Mouse (Mus musculus) cerebellum, adult 11-12 months (tissue): Measurements from ENCODE around the gene Atp5d.

Experiments
- DNase-seq: peaks from one replicate; pipeline ENCODE4 v3.0.0; 2022

Gene Atp5d

DNA sequence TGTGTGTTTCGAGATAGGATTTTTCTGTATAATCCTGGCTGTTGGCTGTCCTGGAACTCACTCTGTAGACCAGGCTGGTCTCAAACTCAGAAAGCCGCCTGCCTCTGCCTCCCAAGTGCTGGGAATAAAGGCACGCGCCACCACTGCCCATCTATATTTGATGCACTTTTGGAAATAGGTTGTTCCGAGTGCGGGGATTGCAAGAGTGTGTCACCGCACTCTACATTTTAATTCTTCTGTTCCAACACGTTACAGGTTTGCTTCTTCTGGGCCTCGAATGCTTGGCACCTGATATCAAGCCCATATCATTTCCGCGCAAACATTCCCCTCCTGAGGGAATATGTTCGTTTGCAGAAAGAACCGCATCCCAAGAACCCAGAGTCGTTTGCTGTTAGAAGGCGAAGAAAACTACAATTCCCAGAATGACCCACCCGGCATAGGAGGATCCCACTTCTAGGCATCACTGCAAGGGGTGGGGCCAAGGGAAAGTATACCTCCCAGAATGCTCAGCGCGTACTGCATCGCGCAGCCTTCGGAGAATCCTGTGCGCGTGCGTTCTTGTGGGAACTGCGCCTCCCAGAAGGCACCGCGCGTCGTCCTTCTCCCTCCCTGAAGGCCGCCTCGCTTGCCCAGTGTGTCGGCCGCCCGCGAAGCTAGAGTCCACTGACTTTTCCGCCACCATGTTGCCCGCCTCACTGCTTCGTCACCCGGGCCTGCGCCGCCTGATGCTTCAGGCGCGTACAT, 3.5 kb downstream of the Atp5d start:
- peak; percentile 97 for DNase-seq

- no peak for DNase-seq
These were observed 4.1 kb downstream of the Atp5d start for GRCm38 (mm10) chr10:80142530-80142925.

DNA sequence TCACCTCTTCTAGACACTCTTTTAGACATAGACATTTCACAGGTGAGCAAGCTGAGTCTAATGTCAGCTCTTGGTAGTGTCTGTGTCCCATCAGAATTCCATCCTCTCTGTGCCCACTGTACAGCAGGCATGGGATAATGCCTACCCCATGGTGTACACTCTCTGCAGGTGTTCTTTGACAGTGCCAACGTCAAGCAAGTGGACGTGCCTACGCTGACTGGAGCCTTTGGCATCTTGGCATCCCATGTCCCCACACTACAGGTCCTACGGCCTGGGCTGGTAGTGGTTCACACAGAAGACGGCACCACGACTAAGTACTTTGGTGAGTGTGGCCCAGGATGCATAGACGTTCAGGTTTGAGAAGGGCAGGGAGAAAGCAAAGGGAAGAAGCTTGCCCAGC, 5.2 kb downstream of the Atp5d start:
- no peak for DNase-seq

DNA sequence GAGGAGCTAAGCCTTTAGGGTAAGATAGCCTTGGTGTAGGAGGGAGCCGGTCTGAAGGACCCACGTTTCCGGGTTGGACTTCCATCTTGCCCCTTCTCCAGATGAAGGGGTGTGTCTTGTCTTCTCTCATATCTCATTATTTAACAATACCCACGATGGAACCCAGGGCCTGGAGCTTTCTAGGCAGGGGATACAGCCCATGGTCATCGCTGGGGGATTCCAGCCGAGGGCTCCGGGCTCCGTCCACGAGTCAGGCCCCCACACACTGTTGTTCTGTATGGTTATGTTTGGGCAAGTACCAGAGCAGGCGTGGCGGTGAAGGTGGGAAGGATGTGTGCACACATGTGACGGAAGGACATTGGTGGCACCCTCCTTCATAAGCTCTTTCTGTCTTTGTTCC, 5.7 kb downstream of the Atp5d start:
- DNase-seq, result no peak

GRCm38 (mm10) chr10:80144864-80145838, 6.7 kb downstream of the Atp5d start:
- DNase-seq, result peak; percentile 84

- peak; percentile 84 for DNase-seq
These were observed 7.5 kb downstream of the Atp5d start for GRCm38 (mm10) chr10:80145896-80146295.

- DNase-seq, result no peak
These were observed 8.2 kb downstream of the Atp5d start for GRCm38 (mm10) chr10:80146568-80147011.

GRCm38 (mm10) chr10:80147146-80147718, 8.8 kb downstream of the Atp5d start:
- DNase-seq, result no peak

- DNase-seq, result peak; percentile 85
These were observed 9.5 kb downstream of the Atp5d start, which contains the start of gene Midn for GRCm38 (mm10) chr10:80147719-80148601. TSS of gene Midn (plus strand) at chr10:80148272.

DNA sequence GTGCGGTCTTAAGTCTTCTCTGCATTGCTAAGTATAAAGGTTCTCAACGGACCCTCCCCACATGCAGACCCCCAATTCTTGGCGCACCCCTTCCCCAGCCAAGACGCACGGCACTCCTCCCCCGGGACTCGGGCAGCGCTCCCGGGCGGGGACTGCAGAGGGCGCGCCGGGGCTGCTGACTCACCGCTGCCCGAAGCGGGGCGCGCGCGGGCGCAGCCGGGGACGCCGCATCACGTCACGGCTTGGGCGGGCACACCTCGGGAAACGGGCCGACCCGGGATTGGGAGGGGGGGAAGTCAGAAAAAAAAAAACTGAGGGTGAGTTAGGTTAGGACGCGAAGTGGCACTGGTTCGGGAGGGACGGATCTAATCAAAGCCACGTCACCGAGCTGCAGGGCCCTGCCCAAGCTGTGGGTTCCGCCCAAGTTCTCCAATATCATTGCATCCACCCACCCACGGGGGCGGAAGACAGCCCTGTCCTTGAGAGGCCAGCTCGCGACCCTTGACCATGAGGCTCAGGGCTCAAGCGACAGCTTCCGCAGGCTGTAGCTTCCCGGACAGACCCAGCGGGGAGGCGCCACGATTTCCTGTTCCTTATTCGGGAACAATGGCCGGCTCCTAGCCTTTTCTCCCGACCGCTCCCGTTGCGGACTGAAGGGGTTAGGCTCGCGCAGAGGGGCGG, 10.3 kb downstream of the Atp5d start:
- peak; percentile 95 for DNase-seq

DNA sequence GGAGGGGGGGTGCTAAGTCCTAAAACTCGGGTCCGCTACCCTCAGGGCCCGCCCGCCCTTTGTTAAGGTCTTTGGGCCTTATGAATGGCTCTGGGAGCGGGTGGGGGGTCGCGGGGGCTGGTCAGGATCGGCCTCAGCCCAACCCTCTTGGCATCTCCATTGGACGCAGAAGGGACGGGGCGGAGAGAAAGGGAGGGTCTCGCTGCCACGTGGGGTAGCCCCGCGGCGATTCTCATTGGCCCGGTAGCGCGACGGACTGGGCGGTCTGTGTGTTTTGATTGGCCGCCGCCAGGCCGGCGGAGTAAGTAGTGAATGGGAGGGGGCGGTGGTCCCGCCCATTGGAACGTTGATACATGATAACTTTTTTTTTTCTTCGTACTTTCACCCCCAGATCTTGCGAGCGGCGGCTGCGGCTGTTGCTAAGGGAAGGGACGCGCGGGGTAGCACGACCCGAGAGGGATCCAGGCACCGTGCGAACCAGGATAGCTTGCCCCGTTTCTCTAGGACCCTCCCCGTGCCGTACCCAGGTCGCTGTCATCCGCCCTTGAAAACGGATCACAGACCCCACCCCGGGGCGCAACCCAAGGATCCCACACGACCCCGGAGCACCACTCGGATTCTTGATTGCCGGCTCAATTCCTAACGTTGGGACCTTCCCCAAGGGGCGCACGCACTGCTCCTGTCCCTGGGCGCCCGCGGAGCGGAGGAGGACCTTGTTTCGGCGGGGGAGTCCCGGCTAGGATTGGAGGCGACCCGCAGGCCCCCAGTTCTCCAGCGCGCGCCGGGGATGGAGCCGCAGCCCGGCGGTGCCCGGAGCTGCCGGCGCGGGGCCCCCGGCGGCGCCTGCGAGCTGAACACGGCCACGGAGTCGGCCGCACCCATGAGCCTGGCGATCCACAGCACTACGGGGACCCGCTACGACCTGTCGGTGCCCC, 11.1 kb downstream of the Atp5d start:
- peak; percentile 98 for DNase-seq

GRCm38 (mm10) chr10:80150226-80151210, 12.1 kb downstream of the Atp5d start:
- DNase-seq, result peak; percentile 84

- peak; percentile 81 for DNase-seq
These were observed 13.0 kb downstream of the Atp5d start for GRCm38 (mm10) chr10:80151211-80152034.

DNA sequence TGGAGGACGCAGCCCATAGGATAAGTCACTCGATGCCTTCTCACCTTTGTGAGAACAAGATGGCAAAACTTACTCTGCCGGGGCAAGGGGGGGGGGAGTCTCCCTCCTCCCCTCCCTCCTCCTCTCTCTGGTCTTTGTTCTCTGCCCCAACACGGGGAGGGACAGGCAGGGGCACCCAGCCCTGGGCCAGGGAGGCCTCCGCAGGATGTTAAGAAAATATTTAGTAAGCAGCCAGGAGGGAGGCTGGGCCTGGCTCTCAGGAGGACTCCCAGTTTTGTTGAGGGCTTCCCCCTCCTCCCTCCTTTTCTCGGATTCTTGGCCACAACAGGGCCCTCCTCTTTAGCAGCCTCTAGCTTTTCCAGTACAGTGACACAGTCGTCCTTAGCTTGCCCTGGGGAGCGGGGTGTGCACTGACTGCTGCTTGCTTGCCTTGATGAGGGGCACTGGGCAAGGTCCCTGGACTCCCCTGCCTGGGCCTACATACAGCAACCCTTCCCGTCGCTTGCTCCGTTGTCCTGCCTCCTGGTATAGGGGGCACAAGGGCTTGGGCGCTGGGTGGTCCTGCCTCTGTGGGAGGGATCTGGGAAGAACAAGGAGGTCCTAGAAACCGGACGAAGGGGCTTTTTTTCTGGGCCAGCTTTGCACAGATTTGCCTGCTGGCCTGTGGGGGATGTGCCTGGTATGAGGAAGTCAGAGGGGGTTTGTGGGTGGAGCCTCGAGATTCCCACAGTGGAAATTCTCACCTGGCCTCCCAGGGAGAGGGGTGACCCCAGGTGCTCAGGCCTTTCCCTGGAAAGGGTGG, 13.8 kb downstream of the Atp5d start:
- DNase-seq, result peak; percentile 72

GRCm38 (mm10) chr10:80152873-80153260, 14.4 kb downstream of the Atp5d start:
- peak; percentile 75 for DNase-seq

DNA sequence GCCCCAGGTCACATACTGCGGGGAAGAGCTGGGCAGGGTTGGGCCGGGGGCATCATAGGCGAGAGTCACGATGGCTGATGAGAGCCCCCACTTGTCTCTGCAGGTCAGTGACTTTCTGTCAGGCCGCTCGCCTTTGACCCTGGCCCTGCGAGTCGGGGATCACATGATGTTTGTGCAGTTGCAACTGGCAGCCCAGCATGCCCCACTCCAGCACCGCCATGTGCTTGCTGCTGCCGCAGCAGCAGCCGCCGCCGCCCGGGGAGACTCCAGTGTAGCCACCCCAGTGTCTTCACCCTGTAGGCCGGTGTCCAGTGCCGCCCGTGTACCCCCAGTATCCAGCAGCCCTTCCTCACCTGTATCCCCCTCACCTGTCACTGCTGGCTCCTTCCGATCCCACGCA, 15.3 kb downstream of the Atp5d start:
- DNase-seq, result no peak

DNA sequence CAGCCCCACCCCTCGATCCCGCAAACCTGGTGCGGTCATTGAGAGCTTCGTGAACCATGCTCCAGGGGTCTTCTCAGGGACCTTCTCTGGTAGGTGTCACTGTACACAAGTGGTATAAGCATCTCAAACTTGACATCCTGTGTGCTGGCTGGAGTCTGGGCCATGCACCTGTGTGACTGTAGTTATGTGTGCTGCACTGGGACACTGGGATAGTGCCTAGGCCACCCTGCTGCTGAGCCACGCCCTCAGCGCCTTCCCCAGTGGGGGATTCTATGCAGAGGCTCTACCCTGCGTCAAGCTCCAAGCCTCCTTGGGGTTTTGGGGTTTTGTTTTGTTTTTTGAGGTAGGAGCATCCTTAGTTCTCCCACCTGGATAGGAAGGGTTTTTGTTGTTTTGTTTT, 16.0 kb downstream of the Atp5d start:
- no peak for DNase-seq
